Mouse (Mus musculus) brown adipose tissue, adult 24 weeks (tissue): ENCODE results near the gene Adgrl3. TPM values are rescaled to one million over a fixed set of nuclear protein-coding genes. Genes with fewer than 3 reads are reported as not detected.

Experiments
- H3K27ac ChIP-seq: fragments of 200-500 bp; replicated peaks from 2 replicates; pipeline ENCODE4 v1.5.1; 2012; ENCODE audit warnings: low read depth, mild to moderate bottlenecking, low read length
- H3K4me1 ChIP-seq: fragments of 200-500 bp; 2 replicates; pipeline ENCODE4 v1.6.1; 2012; ENCODE audit warnings: low read length, mixed read lengths; ENCODE audit not compliant: control insufficient read depth, insufficient read depth, insufficient read length
- H3K4me3 ChIP-seq: fragments of 200-500 bp; 2 replicates; pipeline ENCODE4 v1.5.1; 2012; ENCODE audit warnings: low read depth, mild to moderate bottlenecking, low read length, moderate library complexity; ENCODE audit not compliant: insufficient read depth
- polyA plus RNA-seq: library from polyadenylated mRNA; stranded (reverse); fragments of >200 nt; gene quantifications from 2 replicates; pipeline ENCODE4 v1.2.4, GENCODE M21; 2012; ENCODE audit not compliant: missing spikeins, insufficient read depth, insufficient read length

Adgrl3 gene
- polyA plus RNA-seq, 1 experiment = 0.71 TPM

GRCm38 (mm10) chr5:81345436-81346131, 325.6 kb downstream of the Adgrl3 start:
- Histone ChIP-seq H3K27ac (no peak overlapping the region), H3K4me1 (no peaks in the 10 kb centered on the region), H3K4me3 (no peak overlapping the region)

- Histone ChIP-seq H3K4me1 (no peaks in the 10 kb centered on the region), H3K4me3 (no peak overlapping the region), H3K27ac (no peak overlapping the region)
Observed at GRCm38 (mm10) chr5:81347571-81347970, 327.6 kb downstream of the Adgrl3 start.

- Histone ChIP-seq H3K27ac (no peak overlapping the region), H3K4me3 (no peak overlapping the region), H3K4me1 (no peaks in the 10 kb centered on the region)
Observed at GRCm38 (mm10) chr5:81359560-81359959, 339.6 kb downstream of the Adgrl3 start.

- Histone ChIP-seq H3K27ac (no peak overlapping the region), H3K4me1 (no peaks in the 10 kb centered on the region), H3K4me3 (no peak overlapping the region)
Observed at GRCm38 (mm10) chr5:81364198-81364643, 344.3 kb downstream of the Adgrl3 start.

- Histone ChIP-seq H3K4me3 (no peak overlapping the region), H3K27ac (no peak overlapping the region), H3K4me1 (no peaks in the 10 kb centered on the region)
Observed at GRCm38 (mm10) chr5:81365250-81365649, 345.3 kb downstream of the Adgrl3 start.

GRCm38 (mm10) chr5:81370126-81370850, 350.4 kb downstream of the Adgrl3 start:
- no peaks in the 10 kb centered on the region for H3K4me1 ChIP-seq
- no peak overlapping the region for H3K4me3 ChIP-seq
- no peak overlapping the region for H3K27ac ChIP-seq

GRCm38 (mm10) chr5:81375992-81376391, 356.1 kb downstream of the Adgrl3 start:
- Histone ChIP-seq H3K4me3 (no peak overlapping the region), H3K4me1 (no peaks in the 10 kb centered on the region), H3K27ac (no peak overlapping the region)

- H3K4me3 ChIP-seq = no peak overlapping the region
- no peak overlapping the region for H3K27ac ChIP-seq
- no peaks in the 10 kb centered on the region for H3K4me1 ChIP-seq
Observed at GRCm38 (mm10) chr5:81405582-81406143, 385.7 kb downstream of the Adgrl3 start.

- H3K4me1 ChIP-seq = no peaks in the 10 kb centered on the region
- H3K27ac ChIP-seq = no peak overlapping the region
- no peak overlapping the region for H3K4me3 ChIP-seq
Observed at GRCm38 (mm10) chr5:81417326-81417725, 397.4 kb downstream of the Adgrl3 start.

GRCm38 (mm10) chr5:81427393-81427792, 407.5 kb downstream of the Adgrl3 start:
- H3K27ac ChIP-seq = no peak overlapping the region
- H3K4me3 ChIP-seq = no peak overlapping the region
- no peaks in the 10 kb centered on the region for H3K4me1 ChIP-seq

GRCm38 (mm10) chr5:81436375-81436774, 416.4 kb downstream of the Adgrl3 start:
- Histone ChIP-seq H3K27ac (no peak overlapping the region), H3K4me3 (no peak overlapping the region), H3K4me1 (no peaks in the 10 kb centered on the region)

GRCm38 (mm10) chr5:81442150-81442549, 422.2 kb downstream of the Adgrl3 start:
- Histone ChIP-seq H3K4me1 (no peaks in the 10 kb centered on the region), H3K27ac (no peak overlapping the region), H3K4me3 (no peak overlapping the region)

GRCm38 (mm10) chr5:81465971-81466370, 446.0 kb downstream of the Adgrl3 start:
- Histone ChIP-seq H3K27ac (no peak overlapping the region), H3K4me3 (no peak overlapping the region)

GRCm38 (mm10) chr5:81474681-81475080, 454.7 kb downstream of the Adgrl3 start:
- Histone ChIP-seq H3K4me1 (no peaks in the 10 kb centered on the region), H3K27ac (no peak overlapping the region), H3K4me3 (no peak overlapping the region)

More at GRCm38 (mm10) chr5:81465971-81466370, 446.0 kb downstream of the Adgrl3 start:
- no peaks in the 10 kb centered on the region for H3K4me1 ChIP-seq

GRCm38 (mm10) chr5:81475406-81475805, 455.5 kb downstream of the Adgrl3 start:
- H3K4me3 ChIP-seq = no peak overlapping the region
- no peaks in the 10 kb centered on the region for H3K4me1 ChIP-seq

More at GRCm38 (mm10) chr5:81475406-81475805, 455.5 kb downstream of the Adgrl3 start:
- H3K27ac ChIP-seq = no peak overlapping the region
